Mouse (Mus musculus) gastrocnemius, postnatal 4 days (tissue): ENCODE measurements around the gene Zfr2. TPM values are rescaled to one million over a fixed set of nuclear protein-coding genes. Genes with fewer than 3 reads are reported as not detected.

Experiments
- DNase-seq, 2 experiments: peaks; one replicate each; pipeline ENCODE4 v3.0.0; 2021 to 2022; ENCODE audit warnings: low spot score in 2 of 2, mixed read lengths in 2 of 2
- total RNA-seq, 2 experiments: library from RNA; stranded (reverse); gene quantifications; 2 replicates each; pipeline ENCODE4 v1.2.3; 2021

The Zfr2 gene
- total RNA-seq, 2 experiments from 2014 or later = 4.3 to 5.6 TPM

- DNase-seq = no peak
Observed at GRCm38 (mm10) chr10:81244146-81244545, 11.2 kb downstream of the Zfr2 start.

GRCm38 (mm10) chr10:81244595-81244994 lies 11.6 kb downstream of the Zfr2 start:
- peak; percentile 68 to 77 for DNase-seq

- DNase-seq = no peak
Observed at GRCm38 (mm10) chr10:81245166-81245565, 12.2 kb downstream of the Zfr2 start.

- no peak for DNase-seq
Observed at GRCm38 (mm10) chr10:81247804-81248203, 14.8 kb downstream of the Zfr2 start.

- DNase-seq = no peak
Observed at GRCm38 (mm10) chr10:81249442-81249841, 16.5 kb downstream of the Zfr2 start.

GRCm38 (mm10) chr10:81252424-81253419 lies 19.8 kb downstream of the Zfr2 start, which contains the start of gene Matk:
Gene Matk (plus strand): TSS chr10:81252935.
- no peak for DNase-seq

- DNase-seq = no peak
Observed at GRCm38 (mm10) chr10:81254886-81255285, 21.9 kb downstream of the Zfr2 start.

GRCm38 (mm10) chr10:81257158-81258039 lies 24.4 kb downstream of the Zfr2 start:
- no peak for DNase-seq

- no peak for DNase-seq
Observed at GRCm38 (mm10) chr10:81259225-81259884, 26.4 kb downstream of the Zfr2 start.

GRCm38 (mm10) chr10:81261025-81261424 lies 28.1 kb downstream of the Zfr2 start:
- no peak for DNase-seq

- DNase-seq = no peak
Observed at GRCm38 (mm10) chr10:81265540-81265939, 32.6 kb downstream of the Zfr2 start.

- peak; percentile 95 to 98 for DNase-seq
Observed at GRCm38 (mm10) chr10:81266211-81267105, 33.5 kb downstream of the Zfr2 start, which contains the start of the genes Mrpl54 and Apba3. Gene Mrpl54 (minus strand): TSS chr10:81266934. Gene Apba3 (plus strand): TSS chr10:81266960.

GRCm38 (mm10) chr10:81268056-81268455 lies 35.1 kb downstream of the Zfr2 start:
- DNase-seq = peak in 1 of 2 experiments; percentile 80

- no peak for DNase-seq
Observed at GRCm38 (mm10) chr10:81268643-81269412, 35.9 kb downstream of the Zfr2 start.

- DNase-seq = no peak
Observed at GRCm38 (mm10) chr10:81272356-81272755, 39.4 kb downstream of the Zfr2 start.

- DNase-seq = no peak
Observed at GRCm38 (mm10) chr10:81273842-81274241, 40.9 kb downstream of the Zfr2 start.

- DNase-seq = no peak
Observed at GRCm38 (mm10) chr10:81277676-81278075, 44.7 kb downstream of the Zfr2 start.

- no peak for DNase-seq
Observed at GRCm38 (mm10) chr10:81279496-81279895, 46.5 kb downstream of the Zfr2 start.

- no peak for DNase-seq
Observed at GRCm38 (mm10) chr10:81284189-81284588, 51.2 kb downstream of the Zfr2 start.
